Mouse (Mus musculus): ENCODE measurements around the gene Cdk5rap2. TPM values are rescaled to one million over a fixed set of nuclear protein-coding genes. Genes with fewer than 3 reads are reported as not detected.

The Cdk5rap2 gene
- polyA plus RNA-seq, 1 experiment from 2014 or later = 31.1 TPM

- WGBS = 87% methylated on average over 2 of the region's 2 CpGs
- Histone ChIP-seq H3K4me3 (no peak overlapping the region), H3K9me3 (no peaks in the 10 kb centered on the region), H3K4me1 (no peaks in the 10 kb centered on the region), H3K27ac (replicated peaks) (no peak overlapping the region), H3K36me3 (replicated peaks) (peaks cover 74% of the 10 kb centered on the region), H3K27me3 (replicated peaks; ENCODE audit: low read depth, poor library complexity, severe bottlenecking) (no peaks in the 10 kb centered on the region)
- no peak for DNase-seq (ENCODE audit: low spot score)
Observed at GRCm38 (mm10) chr4:70394736-70395135, 15.5 kb downstream of the Cdk5rap2 start.

GRCm38 (mm10) chr4:70391760-70392372, 18.4 kb downstream of the Cdk5rap2 start:
- Histone ChIP-seq H3K9me3 (no peaks in the 10 kb centered on the region), H3K4me3 (no peak overlapping the region), H3K27me3 (replicated peaks; ENCODE audit: low read depth, poor library complexity, severe bottlenecking) (no peaks in the 10 kb centered on the region), H3K36me3 (replicated peaks) (peaks cover 56% of the 10 kb centered on the region), H3K4me1 (no peaks in the 10 kb centered on the region), H3K27ac (replicated peaks) (no peak overlapping the region)
- no peak for DNase-seq (ENCODE audit: low spot score)
- WGBS = 94% methylated on average over 11 of the region's 11 CpGs

GRCm38 (mm10) chr4:70391073-70391472, 19.2 kb downstream of the Cdk5rap2 start:
- WGBS = 92% methylated on average over 9 of the region's 9 CpGs
- Histone ChIP-seq H3K4me3 (no peak overlapping the region), H3K36me3 (replicated peaks) (peaks cover 48% of the 10 kb centered on the region), H3K27me3 (replicated peaks; ENCODE audit: low read depth, poor library complexity, severe bottlenecking) (no peaks in the 10 kb centered on the region), H3K27ac (replicated peaks) (no peak overlapping the region), H3K4me1 (no peaks in the 10 kb centered on the region), H3K9me3 (no peaks in the 10 kb centered on the region)
- no peak for DNase-seq (ENCODE audit: low spot score)

- WGBS = 90% methylated on average over 5 of the region's 5 CpGs
- DNase-seq (ENCODE audit: low spot score) = no peak
- H3K4me3 ChIP-seq = no peak overlapping the region
- H3K9me3 ChIP-seq = no peaks in the 10 kb centered on the region
- H3K27ac ChIP-seq (replicated peaks) = no peak overlapping the region
- no peaks in the 10 kb centered on the region for H3K27me3 ChIP-seq (replicated peaks; ENCODE audit: low read depth, poor library complexity, severe bottlenecking)
- H3K36me3 ChIP-seq (replicated peaks) = peaks cover 16% of the 10 kb centered on the region
- no peaks in the 10 kb centered on the region for H3K4me1 ChIP-seq
Observed at GRCm38 (mm10) chr4:70386206-70386605, 24.0 kb downstream of the Cdk5rap2 start.

- Histone ChIP-seq H3K4me3 (no peak overlapping the region), H3K27ac (replicated peaks) (no peak overlapping the region), H3K4me1 (no peaks in the 10 kb centered on the region), H3K9me3 (no peaks in the 10 kb centered on the region), H3K27me3 (replicated peaks; ENCODE audit: low read depth, poor library complexity, severe bottlenecking) (no peaks in the 10 kb centered on the region), H3K36me3 (replicated peaks) (peaks cover 66% of the 10 kb centered on the region)
- 79% methylated on average over 4 of the region's 4 CpGs for WGBS
- DNase-seq (ENCODE audit: low spot score) = no peak
Observed at GRCm38 (mm10) chr4:70377359-70377758, 32.9 kb downstream of the Cdk5rap2 start.

- peaks cover 34% of the 10 kb centered on the region for H3K36me3 ChIP-seq (replicated peaks)
- 69% methylated on average over 11 of the region's 11 CpGs for WGBS
- H3K27ac ChIP-seq (replicated peaks) = no peak overlapping the region
- no peak overlapping the region for H3K4me3 ChIP-seq
- no peaks in the 10 kb centered on the region for H3K9me3 ChIP-seq
- no peaks in the 10 kb centered on the region for H3K27me3 ChIP-seq (replicated peaks; ENCODE audit: low read depth, poor library complexity, severe bottlenecking)
- DNase-seq (ENCODE audit: low spot score) = no peak
- H3K4me1 ChIP-seq = peaks cover 16% of the 10 kb centered on the region; the same call in 1 of the 2 replicates
Observed at GRCm38 (mm10) chr4:70365061-70365858, 45.0 kb downstream of the Cdk5rap2 start.

- peaks cover 16% of the 10 kb centered on the region; the same call in 1 of the 2 replicates for H3K4me1 ChIP-seq
- H3K4me3 ChIP-seq = no peak overlapping the region
- DNase-seq (ENCODE audit: low spot score) = no peak
- H3K27ac ChIP-seq (replicated peaks) = no peak overlapping the region
- H3K36me3 ChIP-seq (replicated peaks) = peaks cover 67% of the 10 kb centered on the region
- H3K9me3 ChIP-seq = no peaks in the 10 kb centered on the region
- WGBS = 59% methylated on average over 4 of the region's 4 CpGs
- H3K27me3 ChIP-seq (replicated peaks; ENCODE audit: low read depth, poor library complexity, severe bottlenecking) = no peaks in the 10 kb centered on the region
Observed at GRCm38 (mm10) chr4:70361366-70361765, 48.9 kb downstream of the Cdk5rap2 start.

- Histone ChIP-seq H3K9me3 (no peaks in the 10 kb centered on the region), H3K4me1 (no peaks in the 10 kb centered on the region), H3K27me3 (replicated peaks; ENCODE audit: low read depth, poor library complexity, severe bottlenecking) (no peaks in the 10 kb centered on the region), H3K36me3 (replicated peaks) (peaks cover 93% of the 10 kb centered on the region), H3K4me3 (no peak overlapping the region), H3K27ac (replicated peaks) (no peak overlapping the region)
- WGBS = 80% methylated on average over 9 of the region's 9 CpGs
- peak; percentile 51 for DNase-seq (ENCODE audit: low spot score)
Observed at GRCm38 (mm10) chr4:70355659-70356350, 54.4 kb downstream of the Cdk5rap2 start.

- no peaks in the 10 kb centered on the region for H3K27me3 ChIP-seq (replicated peaks; ENCODE audit: low read depth, poor library complexity, severe bottlenecking)
- no peak overlapping the region for H3K27ac ChIP-seq (replicated peaks)
- no peak overlapping the region for H3K4me3 ChIP-seq
- H3K4me1 ChIP-seq = no peaks in the 10 kb centered on the region
- no peak for DNase-seq (ENCODE audit: low spot score)
- H3K9me3 ChIP-seq = no peaks in the 10 kb centered on the region
- peaks cover 93% of the 10 kb centered on the region for H3K36me3 ChIP-seq (replicated peaks)
- WGBS = 88% methylated on average over 14 of the region's 14 CpGs
Observed at GRCm38 (mm10) chr4:70354448-70354847, 55.8 kb downstream of the Cdk5rap2 start.

GRCm38 (mm10) chr4:70353656-70354055, 56.6 kb downstream of the Cdk5rap2 start:
- Histone ChIP-seq H3K27ac (replicated peaks) (no peak overlapping the region), H3K27me3 (replicated peaks; ENCODE audit: low read depth, poor library complexity, severe bottlenecking) (no peaks in the 10 kb centered on the region), H3K36me3 (replicated peaks) (peaks cover 93% of the 10 kb centered on the region), H3K9me3 (no peaks in the 10 kb centered on the region), H3K4me1 (no peaks in the 10 kb centered on the region), H3K4me3 (no peak overlapping the region)
- WGBS = 81% methylated on average over 3 of the region's 3 CpGs
- DNase-seq (ENCODE audit: low spot score) = no peak

GRCm38 (mm10) chr4:70335444-70336144, 74.6 kb downstream of the Cdk5rap2 start:
- no peak for DNase-seq (ENCODE audit: low spot score)
- no peak overlapping the region for H3K4me3 ChIP-seq
- 84% methylated on average over 11 of the region's 11 CpGs for WGBS
- no peak overlapping the region for H3K27ac ChIP-seq (replicated peaks)
- H3K36me3 ChIP-seq (replicated peaks) = peaks cover 52% of the 10 kb centered on the region
- no peaks in the 10 kb centered on the region for H3K9me3 ChIP-seq
- H3K27me3 ChIP-seq (replicated peaks; ENCODE audit: low read depth, poor library complexity, severe bottlenecking) = no peaks in the 10 kb centered on the region
- no peaks in the 10 kb centered on the region for H3K4me1 ChIP-seq

- Histone ChIP-seq H3K36me3 (replicated peaks) (peaks cover 52% of the 10 kb centered on the region), H3K27me3 (replicated peaks; ENCODE audit: low read depth, poor library complexity, severe bottlenecking) (no peaks in the 10 kb centered on the region), H3K4me1 (no peaks in the 10 kb centered on the region), H3K4me3 (no peak overlapping the region), H3K27ac (replicated peaks) (no peak overlapping the region), H3K9me3 (no peaks in the 10 kb centered on the region)
- no peak for DNase-seq (ENCODE audit: low spot score)
- 87% methylated on average over 4 of the region's 4 CpGs for WGBS
Observed at GRCm38 (mm10) chr4:70334995-70335394, 75.2 kb downstream of the Cdk5rap2 start.

Measured in embryonic facial prominence, embryonic 10.5 days (tissue).